Mouse (Mus musculus) mouse embryonic stem cell (cell line): ENCODE data around the gene Rtn4.
"Not testable (repeated sequence)": the region's sequence is repeated elsewhere in the genome, so short reads cannot be mapped to it uniquely, and the experiment has no call there.

Experiments
- in situ Hi-C, 2 experiments: fragments of 300-500 bp; cut with MboI; formaldehyde crosslinking; loops; 1 replicate in 1 of 2; 3 replicates in 1 of 2; pipeline ENCODE4 v1.14.3; 2019 to 2020; ENCODE audit warnings: low sequenced_read_pairs in 2 of 2, low pct_unique_long_range_greater_than_20kb in 1 of 2, mixed read lengths in 1 of 2; ENCODE audit not compliant: unreplicated experiment in 1 of 2

The Rtn4 gene

DNA sequence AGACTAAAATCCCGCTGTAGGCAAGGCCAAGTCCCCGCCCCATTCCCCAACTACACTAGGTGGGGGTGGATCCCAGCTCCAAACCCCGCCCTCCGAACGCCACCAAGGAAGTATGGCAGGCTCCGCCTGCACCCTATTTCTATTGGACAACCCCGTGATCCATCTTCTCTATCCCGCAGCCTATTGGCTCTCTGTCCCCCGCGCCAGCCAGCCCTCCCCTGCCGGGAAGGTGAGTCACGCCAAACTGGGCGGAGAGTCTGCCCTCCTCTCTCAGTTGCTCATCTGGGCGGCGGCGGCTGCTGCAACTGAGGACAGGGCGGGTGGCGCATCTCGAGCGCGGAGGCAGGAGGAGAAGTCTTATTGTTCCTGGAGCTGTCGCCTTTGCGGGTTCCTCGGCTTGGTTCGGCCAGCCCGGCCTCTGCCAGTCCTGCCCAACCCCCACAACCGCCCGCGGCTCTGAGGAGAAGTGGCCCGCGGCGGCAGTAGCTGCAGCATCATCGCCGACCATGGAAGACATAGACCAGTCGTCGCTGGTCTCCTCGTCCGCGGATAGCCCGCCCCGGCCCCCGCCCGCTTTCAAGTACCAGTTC, at the start of gene Rtn4:
Gene Rtn4 (plus strand): TSS at position 265 of the 590 bp plus-strand sequence.
- in situ Hi-C loops: loop anchor here (5.0 to 10.0 kb wide), 2 partner anchors 145 to 148 kb away; partner anchors contain the start of genes Clhc1 (in 2 of the 2) and Rps27a (in 2 of the 2)

DNA sequence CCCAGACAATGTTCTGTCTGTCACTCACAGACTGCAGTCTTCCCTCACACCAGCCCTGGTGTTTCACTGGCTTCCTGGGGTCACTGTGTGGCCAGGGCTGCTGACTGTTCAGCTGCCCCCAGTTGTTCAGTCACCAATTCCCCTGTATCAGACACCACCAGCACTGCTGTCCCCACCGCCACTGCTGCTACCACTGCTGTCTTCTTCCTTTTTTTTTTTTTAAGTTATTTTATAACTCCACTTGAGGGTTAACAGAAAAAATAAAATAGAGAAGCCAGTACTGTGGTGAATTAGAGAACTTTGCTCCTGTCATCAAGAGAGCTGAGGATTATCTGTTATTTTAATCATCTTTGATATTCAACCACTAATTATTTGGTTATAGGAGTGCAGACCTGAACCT, 48.3 kb upstream of the Rtn4 start:
- in situ Hi-C loops: no loop called here

DNA sequence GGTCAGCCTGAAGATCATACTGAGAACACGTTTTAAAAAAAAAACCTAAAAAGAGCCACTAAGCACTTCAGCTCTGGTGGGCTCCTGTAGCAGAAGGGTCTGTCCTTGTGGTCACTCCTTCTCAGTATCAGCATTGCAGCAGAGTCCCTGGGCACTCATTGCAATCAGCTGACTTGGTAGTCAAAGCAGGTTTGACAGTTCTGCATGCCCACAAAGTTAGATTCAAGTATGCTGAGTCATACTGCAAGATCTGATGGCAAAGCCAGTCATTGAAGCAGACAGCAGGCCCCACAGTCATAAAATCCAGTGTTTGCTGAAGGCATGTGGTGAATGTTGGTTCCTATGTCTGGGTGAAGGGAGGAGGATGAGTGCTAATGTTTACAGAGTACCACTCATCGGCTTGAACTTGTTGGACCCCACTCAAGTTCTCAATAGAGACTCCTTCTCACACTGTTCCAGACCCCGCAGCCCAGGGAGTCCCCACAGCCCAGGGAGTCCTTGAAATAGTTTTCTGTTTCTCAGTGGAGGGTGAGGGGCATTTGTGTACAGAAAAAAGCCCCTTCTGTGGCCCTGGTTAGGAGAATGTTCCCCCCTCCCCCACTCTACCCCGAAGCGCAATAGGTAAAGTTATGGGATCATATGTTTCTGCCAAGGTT, 47.2 kb upstream of the Rtn4 start:
- in situ Hi-C loops: no loop called here

DNA sequence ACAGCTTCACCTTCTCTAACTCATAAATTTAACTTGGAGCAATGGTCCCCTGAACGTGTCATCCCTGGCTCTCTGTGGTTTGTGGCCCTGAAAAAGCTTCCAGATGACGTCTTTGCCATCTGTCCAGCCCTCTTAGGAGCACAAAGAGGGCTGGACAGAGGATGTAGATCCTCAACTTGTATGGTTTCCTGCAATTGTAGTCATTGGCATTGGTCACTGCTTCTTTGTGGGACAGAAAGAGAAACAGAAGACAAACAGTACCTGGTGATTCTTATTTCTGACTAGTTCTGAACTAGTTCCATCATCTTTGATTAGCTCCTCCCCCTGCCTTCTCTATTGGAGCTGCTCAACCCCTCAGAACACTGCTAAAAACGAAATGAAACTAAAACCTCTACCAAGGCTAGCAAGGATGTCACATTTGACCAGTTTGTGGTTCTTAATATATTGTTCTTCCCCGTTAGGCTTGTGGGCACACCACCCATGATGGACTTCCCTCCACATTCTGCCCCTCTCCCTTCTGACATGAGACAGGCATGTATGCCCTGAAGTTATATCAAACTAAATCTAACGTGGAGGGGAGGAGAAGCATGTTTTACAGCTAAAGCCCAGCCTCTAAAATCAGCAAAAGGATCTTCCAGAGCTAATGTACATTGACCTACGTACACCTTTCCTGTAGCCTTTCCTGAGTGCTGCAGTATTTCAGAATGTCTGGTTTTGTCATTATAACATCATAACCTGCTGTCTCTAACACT, 45.0 kb upstream of the Rtn4 start:
- in situ Hi-C loops: no loop called here

DNA sequence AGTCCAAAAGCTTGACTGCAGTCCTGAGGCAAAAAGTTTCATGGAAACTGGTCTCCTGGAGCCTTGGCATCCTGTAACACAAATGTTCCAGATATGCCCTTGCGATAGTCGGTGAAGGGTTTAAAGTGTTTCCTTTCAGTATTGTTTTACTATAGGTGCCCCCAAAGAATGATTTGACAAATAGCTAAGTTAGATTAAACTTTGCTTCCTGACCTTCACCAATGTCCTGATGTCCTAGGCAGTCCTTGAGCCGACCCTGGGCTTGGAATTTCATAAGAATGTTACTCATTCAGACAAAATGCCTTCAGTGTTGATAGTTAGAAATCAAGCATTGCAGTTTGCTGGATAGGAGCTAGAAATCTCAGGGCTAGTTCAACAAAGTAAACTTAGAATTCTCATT, 37.4 kb upstream of the Rtn4 start:
- in situ Hi-C loops: not testable (repeated sequence)

DNA sequence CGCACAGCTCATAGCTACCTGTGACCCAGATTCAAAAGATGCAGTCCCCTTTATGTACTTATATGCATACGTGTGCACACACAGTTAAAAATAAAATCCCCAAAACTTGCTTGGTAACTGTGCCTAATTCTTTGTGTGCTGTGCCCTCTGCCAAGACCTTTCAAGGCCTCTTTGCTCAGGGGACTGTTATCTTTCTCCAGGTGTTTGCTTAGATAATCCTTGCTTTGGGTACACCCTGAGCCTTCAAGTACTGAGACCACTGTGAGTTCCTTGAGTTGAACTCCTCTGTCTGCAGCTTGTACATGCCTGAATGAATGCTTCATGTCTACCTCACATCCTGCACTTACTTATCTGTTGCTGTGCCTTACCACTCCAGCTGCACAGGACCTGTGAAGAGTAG, 32.0 kb upstream of the Rtn4 start:
- in situ Hi-C loops: no loop called here

DNA sequence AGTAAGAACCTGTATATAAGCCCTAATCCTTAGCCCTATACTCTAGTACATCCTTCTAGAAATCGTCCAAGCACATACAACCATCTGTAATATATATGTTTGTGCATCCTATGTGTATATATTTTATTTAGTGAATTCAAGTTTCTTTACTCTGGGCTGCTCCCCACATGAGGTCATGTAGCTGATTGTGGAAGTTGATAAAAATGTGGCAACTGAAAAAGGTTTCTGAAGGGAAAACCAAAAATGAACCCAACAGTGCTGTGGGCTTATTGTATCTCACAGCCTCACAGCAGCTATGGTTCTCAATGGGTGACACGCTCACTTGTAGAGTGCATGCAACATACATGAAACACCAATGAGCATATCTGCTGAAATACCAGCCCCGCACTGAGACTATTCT, 25.1 kb upstream of the Rtn4 start:
- in situ Hi-C loops: no loop called here

DNA sequence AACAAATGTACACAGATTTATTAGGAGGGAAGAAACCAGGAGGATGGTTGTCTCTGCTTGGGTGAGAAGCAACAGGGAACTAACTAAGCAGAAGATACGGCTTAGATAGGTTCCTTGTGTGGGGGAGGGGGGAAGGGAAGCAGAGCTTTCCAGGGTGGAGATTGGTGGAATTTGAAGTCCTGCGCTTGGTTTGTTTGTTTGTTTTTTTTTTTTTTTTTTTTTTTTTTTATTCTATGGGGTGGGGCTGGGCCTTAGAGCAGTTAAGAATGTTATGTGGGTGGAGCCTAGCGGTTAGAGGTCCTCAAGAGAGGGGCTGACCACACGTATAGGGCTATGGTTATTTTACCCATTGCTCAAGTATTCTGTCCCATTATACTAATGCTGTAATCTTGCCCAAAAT, 23.0 kb upstream of the Rtn4 start:
- in situ Hi-C loops: no loop called here

DNA sequence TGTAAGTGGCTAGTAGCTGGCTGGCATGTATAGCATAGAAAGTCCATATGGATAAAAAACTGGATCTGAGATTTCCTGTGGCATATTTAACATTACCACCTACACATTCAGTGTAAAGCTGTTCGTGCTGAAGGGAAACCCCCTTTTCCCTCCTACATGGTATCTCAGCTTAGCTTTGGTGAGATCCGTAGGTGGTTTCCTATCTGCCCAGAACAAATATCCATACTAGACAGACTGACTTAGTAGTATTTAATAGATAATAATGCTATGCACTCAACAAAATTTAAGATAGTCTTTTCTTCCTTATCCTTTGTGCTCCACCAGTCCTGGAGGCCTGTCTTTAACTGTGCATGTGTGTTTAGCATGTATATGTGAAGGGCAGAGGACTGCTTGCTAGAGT, 19.4 kb upstream of the Rtn4 start:
- in situ Hi-C loops: no loop called here

DNA sequence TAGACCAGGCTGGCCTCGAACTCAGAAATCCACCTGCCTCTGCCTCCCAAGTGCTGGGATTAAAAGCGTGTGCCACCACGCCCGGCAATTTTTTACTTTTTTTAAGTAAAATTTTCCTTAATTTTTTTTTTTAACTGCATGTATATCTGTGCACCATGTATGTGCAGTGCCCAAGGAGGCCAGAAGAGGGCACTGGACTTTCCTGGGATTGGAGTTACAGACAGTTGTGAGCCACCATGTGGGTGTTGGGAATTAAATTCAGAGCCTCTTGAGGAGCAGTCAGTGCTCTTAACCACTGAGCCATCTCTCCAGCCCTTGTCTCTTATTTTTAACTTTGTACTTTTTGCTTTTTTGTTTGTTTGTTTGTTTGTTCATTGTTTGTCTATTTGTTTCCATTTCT, 16.0 kb upstream of the Rtn4 start:
- in situ Hi-C loops: no loop called here

DNA sequence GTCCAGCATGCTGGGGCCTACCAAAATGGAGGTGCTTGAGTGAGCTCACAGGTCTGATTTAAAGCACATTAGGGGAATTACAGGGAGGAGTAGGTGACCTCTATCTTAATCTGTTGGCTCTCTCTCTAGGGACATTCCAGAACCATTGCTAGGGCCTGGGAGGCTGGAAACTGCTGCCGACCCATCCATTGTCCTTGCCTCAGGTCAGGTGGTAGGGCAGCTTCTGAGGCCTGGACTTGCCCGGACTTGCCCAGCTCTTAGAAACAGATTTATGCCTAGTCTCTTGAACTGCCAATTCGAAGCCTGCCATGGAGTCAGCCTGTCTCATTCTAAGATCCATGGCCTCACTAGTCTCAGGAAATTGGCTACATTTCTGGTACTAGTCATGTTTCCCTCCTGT, 12.8 kb upstream of the Rtn4 start:
- in situ Hi-C loops: no loop called here

DNA sequence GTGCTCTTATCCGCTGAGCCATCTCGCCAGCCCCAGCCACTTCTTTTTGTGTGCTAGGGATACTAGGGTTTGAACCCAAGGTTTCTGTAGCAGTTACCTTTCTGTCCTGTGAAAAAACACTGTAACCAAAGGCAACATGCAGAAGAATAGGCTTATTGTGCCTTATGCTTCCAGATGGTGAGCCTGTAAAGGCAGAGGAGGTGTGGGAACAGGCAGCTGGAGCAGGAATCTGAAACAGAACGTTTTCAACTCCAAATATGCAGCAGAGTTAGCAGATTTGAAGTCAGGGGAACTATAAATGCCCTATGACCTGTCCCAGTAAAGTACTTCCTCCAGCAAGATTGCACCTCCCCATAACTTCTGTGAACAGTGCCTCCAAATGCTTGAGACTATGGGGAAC, 12.0 kb upstream of the Rtn4 start:
- in situ Hi-C loops: no loop called here

DNA sequence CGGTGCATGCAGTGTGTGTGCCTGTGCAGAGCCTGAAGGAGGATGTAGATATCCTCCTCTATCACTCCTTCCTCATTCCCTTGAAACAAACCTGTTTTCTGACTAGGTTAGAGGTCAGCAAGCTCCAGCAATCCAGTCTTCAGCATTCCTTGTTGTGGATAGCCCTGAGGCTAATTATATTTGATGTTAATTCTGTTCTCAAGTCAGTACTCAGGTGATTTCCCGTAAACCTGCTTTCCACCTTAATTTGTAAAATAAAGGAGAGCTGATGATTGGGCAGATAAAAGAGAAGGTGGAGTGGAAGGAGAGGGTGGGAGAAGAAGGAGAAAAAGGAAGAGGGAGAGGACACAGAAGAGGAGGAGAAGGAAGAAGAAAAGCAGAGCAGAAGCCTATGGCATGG, 8.5 kb upstream of the Rtn4 start:
- in situ Hi-C loops: no loop called here

DNA sequence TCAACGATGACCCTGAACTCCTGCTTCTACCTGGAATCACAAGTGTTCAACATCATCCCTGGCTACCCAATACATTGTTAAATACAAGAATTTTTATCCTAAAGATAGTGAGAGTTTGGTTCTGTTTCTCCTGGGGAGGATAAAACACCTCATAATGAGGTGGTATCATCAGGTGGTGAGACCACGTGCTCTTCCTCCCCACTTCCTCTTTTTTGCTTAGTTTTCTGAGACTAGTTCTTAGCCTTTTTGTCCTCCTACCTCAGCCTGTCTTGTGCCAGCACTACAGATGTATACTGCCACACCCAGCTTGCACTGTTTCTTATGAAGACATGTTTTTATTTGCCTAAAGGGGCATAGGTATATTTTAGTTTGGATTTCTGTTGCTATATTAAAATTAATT, 6.6 kb upstream of the Rtn4 start:
- in situ Hi-C loops: no loop called here

DNA sequence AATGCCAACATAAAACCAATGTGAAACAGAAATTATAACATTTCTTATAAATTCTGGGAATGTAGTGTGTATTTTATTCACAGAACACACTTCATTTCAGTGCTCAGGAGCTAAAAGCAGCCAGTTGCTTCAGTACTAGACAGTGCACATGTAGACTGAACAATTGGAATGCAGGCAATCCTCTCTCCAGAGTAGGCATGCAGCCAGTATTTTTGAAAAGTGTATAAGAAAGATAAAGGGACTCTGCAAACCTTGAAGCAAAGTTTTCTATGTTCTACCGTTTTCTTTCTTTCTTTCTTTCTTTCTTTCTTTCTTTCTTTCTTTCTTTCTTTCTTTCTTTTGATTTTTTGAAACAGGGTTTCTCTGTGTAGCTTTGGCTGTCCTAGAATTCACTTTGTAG, 1.2 kb upstream of the Rtn4 start:
- in situ Hi-C loops: loop anchor here (5.0 to 10.0 kb wide), 2 partner anchors 144 to 147 kb away; partner anchors contain the start of genes Clhc1 (in 2 of the 2) and Rps27a (in 2 of the 2)

DNA sequence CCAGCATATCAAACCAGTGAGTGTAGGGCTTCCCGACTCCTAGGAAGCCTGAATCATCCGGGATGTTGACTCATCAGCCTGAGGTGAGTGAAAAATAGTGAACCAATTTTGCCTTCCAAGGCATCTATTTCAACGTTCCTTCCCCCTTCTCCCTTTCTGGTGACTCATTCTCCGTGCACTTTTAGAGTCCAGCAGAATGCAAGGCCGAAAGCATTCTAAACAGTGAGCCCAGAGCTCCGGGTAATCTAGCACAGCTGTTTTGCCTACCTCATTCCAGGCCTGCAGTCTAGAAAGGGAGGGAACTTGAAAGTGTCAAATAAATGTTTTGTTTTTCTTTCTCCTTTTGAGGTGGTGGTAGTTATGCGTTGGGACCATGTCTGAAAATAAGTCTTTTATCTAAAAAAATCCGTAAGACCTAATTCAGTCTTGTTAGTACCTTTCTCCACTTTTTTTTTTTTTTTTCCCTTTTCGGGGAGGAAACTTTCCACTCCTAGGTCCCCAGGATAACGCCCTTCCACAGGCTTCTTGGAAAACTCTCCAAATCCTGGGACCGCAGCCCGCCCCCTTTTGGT, 550 bp upstream of the Rtn4 start:
- in situ Hi-C loops: loop anchor here (5.0 to 10.0 kb wide), 2 partner anchors 145 to 147 kb away; partner anchors contain the start of genes Clhc1 (in 2 of the 2) and Rps27a (in 2 of the 2)

DNA sequence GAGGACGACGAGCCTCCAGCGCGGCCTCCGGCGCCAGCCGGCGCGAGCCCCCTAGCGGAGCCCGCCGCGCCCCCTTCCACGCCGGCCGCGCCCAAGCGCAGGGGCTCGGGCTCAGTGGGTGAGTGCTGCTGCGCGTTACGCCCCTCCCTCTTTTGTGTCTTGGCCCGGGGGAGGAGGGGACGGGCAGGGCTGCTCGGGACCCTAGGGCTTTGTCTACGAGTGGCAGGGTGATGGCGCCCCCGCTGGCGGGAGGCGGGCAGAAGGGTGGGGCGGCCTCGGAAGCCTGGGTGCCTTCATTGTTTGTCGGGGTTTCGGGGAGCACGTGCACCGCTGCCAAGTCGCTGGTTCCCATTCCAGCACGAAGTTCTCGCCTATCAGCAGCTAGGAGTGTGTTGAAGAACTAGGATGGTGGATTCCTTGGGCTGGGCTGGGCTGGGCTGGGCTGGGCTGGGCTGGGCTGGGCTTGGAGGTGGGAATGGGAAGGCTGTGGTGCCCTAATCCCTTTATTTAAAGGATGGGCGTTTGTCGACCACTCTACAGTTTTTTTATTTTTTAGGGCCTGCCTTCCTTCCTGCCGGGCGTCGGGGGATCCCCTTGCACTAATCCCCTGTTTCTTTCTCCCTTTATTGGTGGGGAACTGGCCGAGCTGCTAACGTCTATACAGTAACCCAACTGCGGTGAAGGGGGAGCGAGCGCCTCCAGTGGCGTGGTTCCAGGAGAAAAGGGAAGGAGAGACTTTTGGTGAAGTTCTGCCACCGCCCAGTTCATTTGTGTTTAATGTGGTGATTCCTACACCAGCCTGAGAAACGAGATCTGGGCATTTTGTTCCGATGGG, 1.0 kb downstream of the Rtn4 start:
- in situ Hi-C loops: loop anchor here (5.0 to 10.0 kb wide), 2 partner anchors 146 to 149 kb away; partner anchors contain the start of genes Clhc1 (in 2 of the 2) and Rps27a (in 2 of the 2)

DNA sequence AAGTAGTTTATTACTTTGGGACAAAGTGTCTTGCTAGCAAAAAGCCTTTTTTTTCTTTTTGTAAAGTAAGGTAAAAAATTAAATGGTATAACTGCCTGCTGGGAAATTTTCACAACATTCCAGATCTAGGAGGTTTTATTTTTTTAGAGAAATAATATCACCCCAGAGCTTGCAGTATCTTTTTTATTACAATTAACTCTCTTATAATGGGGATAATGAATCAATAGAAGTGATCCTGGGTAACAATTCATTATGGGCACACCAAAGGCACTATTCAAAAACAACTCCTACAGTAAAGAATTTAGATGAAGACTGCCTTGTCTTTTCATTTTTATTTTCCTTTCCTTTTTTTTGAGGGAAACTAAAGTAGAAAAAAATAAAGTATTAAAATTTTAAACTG, 2.0 kb downstream of the Rtn4 start:
- in situ Hi-C loops: loop anchor here (5.0 to 10.0 kb wide), 2 partner anchors 147 to 150 kb away; partner anchors contain the start of genes Clhc1 (in 2 of the 2) and Rps27a (in 2 of the 2)
